Mouse (Mus musculus) olfactory bulb, adult 2 months (tissue): ENCODE data around the gene Cdh12.
"Not testable (repeated sequence)": the region's sequence is repeated elsewhere in the genome, so short reads cannot be mapped to it uniquely, and the experiment has no call there.

Experiments used
- CTCF ChIP-seq: fragments of 200-500 bp; IDR thresholded peaks from 2 replicates; pipeline ENCODE4 v1.5.1; 2012; ENCODE audit warnings: low read depth, mild to moderate bottlenecking, low read length, moderate library complexity; ENCODE audit not compliant: insufficient read depth
- POLR2A ChIP-seq: fragments of 200-500 bp; IDR thresholded peaks from 2 replicates; pipeline ENCODE4 v1.6.1; 2012; ENCODE audit warnings: mild to moderate bottlenecking, low read depth, low read length, moderate library complexity; ENCODE audit not compliant: insufficient read depth

- not testable (repeated sequence) for TF ChIP-seq POLR2A, CTCF
Measured at GRCm38 (mm10) chr15:21391442-21391841, 942.4 kb downstream of the Cdh12 start.
